Comparison of ENCODE assay signal across 30 mouse cellular contexts in genomic region chr7:84042726-84043125, GRCm38 (mm10). TPM values are rescaled to one million over a fixed set of nuclear protein-coding genes. Genes with fewer than 3 reads are reported as not detected.
A peak's percentile ranks its signal among the peaks of the same experiment; 100 is the strongest.
DNase-seq lines count a peak whose midpoint lies in the region; ATAC-seq and TF ChIP-seq lines count a peak whose summit lies in the region.
"Had no signal": no experiment of that assay in that cellular context is flagged by ENCODE, and none has a peak within 500 bp of the region (broad histone marks: within the 10 kb centered on the region; RNA-seq: fewer than 3 reads in every experiment).

No protein-coding gene starts in this region.

- H3K36me3 ChIP-seq in heart, embryonic 12.5 days, result no peaks in the 10 kb centered on the region
- no peaks in the 10 kb centered on the region for H3K36me3 ChIP-seq in liver, adult 2 months (ENCODE audit: control insufficient read depth, insufficient read depth, low read length)
- no peaks in the 10 kb centered on the region for H3K36me3 ChIP-seq in liver, embryonic 12.5 days
- H3K36me3 ChIP-seq: embryonic facial prominence, embryonic 15.5 days; forebrain, embryonic 15.5 days; heart, embryonic 15.5 days; hindbrain, embryonic 15.5 days; limb, embryonic 10.5 days; midbrain, embryonic 15.5 days; neural tube, embryonic 13.5 days had no signal

- H3K4me3 ChIP-seq in heart, embryonic 12.5 days, result no peak overlapping the region
- H3K4me3 ChIP-seq in liver, adult 2 months (ENCODE audit: insufficient read depth, low read depth, low read length), result no peak overlapping the region
- H3K4me3 ChIP-seq in liver, embryonic 12.5 days, result no peak overlapping the region
- H3K4me3 ChIP-seq: embryonic facial prominence, embryonic 15.5 days; forebrain, embryonic 15.5 days; heart, embryonic 15.5 days; hindbrain, embryonic 15.5 days; limb, embryonic 10.5 days; midbrain, embryonic 15.5 days; neural tube, embryonic 13.5 days had no signal

- peak; percentile 8 to 11 for DNase-seq in heart, adult 18-20 months
- peak; percentile 9 for DNase-seq in liver, adult 2 months (ENCODE audit: extremely low read depth, low read depth, low spot score)
- DNase-seq in adipocyte (ENCODE audit: low spot score), result peak; percentile 37
- DNase-seq in kidney, postnatal 25 days, result peak; percentile 61 to 73
- no peak for DNase-seq in urinary bladder, postnatal 14 days (ENCODE audit: low spot score)
- no peak for DNase-seq in thymus, postnatal 36 days
- DNase-seq: adrenal gland, adult 2 months; cerebellum, adult 11 months; cerebellum, adult 9-11 months; gastrocnemius, postnatal 10 days; heart, postnatal 4 days; liver; liver, postnatal 0 days; retina, postnatal 1 day; right cerebral cortex, postnatal 25 days; thymus, adult 18-20 months had no signal

- TF ChIP-seq POLR2A in liver, adult 2 months (IDR thresholded peaks at IDR 0.05; ENCODE audit: extremely low read depth, insufficient read depth, low read length), result no peak

- H3K27ac ChIP-seq in heart, embryonic 12.5 days (ENCODE audit: poor library complexity, severe bottlenecking), result no peak overlapping the region
- H3K27ac ChIP-seq in liver, adult 2 months (replicated peaks; ENCODE audit: insufficient read depth, low read depth, low read length), result no peak overlapping the region
- H3K27ac ChIP-seq in liver, embryonic 12.5 days, result no peak overlapping the region
- H3K27ac ChIP-seq: embryonic facial prominence, embryonic 15.5 days; forebrain, embryonic 15.5 days; heart, embryonic 15.5 days; hindbrain, embryonic 15.5 days; limb, embryonic 10.5 days; macrophage; midbrain, embryonic 15.5 days; neural tube, embryonic 13.5 days had no signal

- H3K4me1 ChIP-seq in heart, embryonic 12.5 days (replicated peaks), result no peaks in the 10 kb centered on the region
- H3K4me1 ChIP-seq in liver, adult 2 months (ENCODE audit: control insufficient read depth, insufficient read depth, low read length), result no peaks in the 10 kb centered on the region
- H3K4me1 ChIP-seq in liver, embryonic 12.5 days, result no peaks in the 10 kb centered on the region
- H3K4me1 ChIP-seq: embryonic facial prominence, embryonic 15.5 days; heart, embryonic 15.5 days; hindbrain, embryonic 15.5 days; midbrain, embryonic 15.5 days; neural tube, embryonic 13.5 days had no signal

- H3K4me2 ChIP-seq in heart, embryonic 12.5 days, result no peak overlapping the region
- H3K4me2 ChIP-seq in liver, embryonic 12.5 days, result no peak overlapping the region
- H3K4me2 ChIP-seq: embryonic facial prominence, embryonic 15.5 days; forebrain, embryonic 15.5 days; heart, embryonic 15.5 days; hindbrain, embryonic 15.5 days; midbrain, embryonic 15.5 days; neural tube, embryonic 13.5 days had no signal

- H3K27me3 ChIP-seq in heart, embryonic 12.5 days (replicated peaks), result no peaks in the 10 kb centered on the region
- no peaks in the 10 kb centered on the region for H3K27me3 ChIP-seq in liver, adult 2 months (ENCODE audit: control insufficient read depth, insufficient read depth, low read length)
- no peaks in the 10 kb centered on the region for H3K27me3 ChIP-seq in liver, embryonic 12.5 days (replicated peaks)
- H3K27me3 ChIP-seq: embryonic facial prominence, embryonic 15.5 days; forebrain, embryonic 15.5 days; heart, embryonic 15.5 days; hindbrain, embryonic 15.5 days; midbrain, embryonic 15.5 days; neural tube, embryonic 13.5 days; Patski had no signal

- H3K9ac ChIP-seq in heart, embryonic 12.5 days, result no peak overlapping the region
- H3K9ac ChIP-seq in liver, adult 2 months (ENCODE audit: low read depth, low read length), result no peak overlapping the region
- no peak overlapping the region for H3K9ac ChIP-seq in liver, embryonic 12.5 days
- H3K9ac ChIP-seq: embryonic facial prominence, embryonic 15.5 days; forebrain, embryonic 15.5 days; heart, embryonic 15.5 days; hindbrain, embryonic 15.5 days; liver, postnatal 0 days; midbrain, embryonic 15.5 days; neural tube, embryonic 13.5 days had no signal

- no peaks in the 10 kb centered on the region for H3K9me3 ChIP-seq in heart, embryonic 12.5 days (replicated peaks)
- H3K9me3 ChIP-seq in liver, embryonic 12.5 days (replicated peaks), result no peaks in the 10 kb centered on the region
- H3K9me3 ChIP-seq: embryonic facial prominence, embryonic 15.5 days; forebrain, embryonic 15.5 days; heart, embryonic 15.5 days; hindbrain, embryonic 15.5 days; limb, embryonic 10.5 days; midbrain, embryonic 15.5 days; neural tube, embryonic 13.5 days had no signal

- no peak for TF ChIP-seq CTCF in liver, adult 2 months (IDR thresholded peaks at IDR 0.05; ENCODE audit: low read depth, low read length)

- no peaks in the 10 kb centered on the region for H3K79me2 ChIP-seq in liver, adult 2 months (ENCODE audit: control insufficient read depth, insufficient read depth, low read length)

- ATAC-seq in heart, embryonic 12.5 days (ENCODE audit: insufficient number of reproducible peaks, low FRiP score), result no peak
- no peak for ATAC-seq in liver, embryonic 12.5 days
- ATAC-seq: CD4-positive, CD25-positive, alpha-beta regulatory T cell, adult 4 months; forebrain, embryonic 15.5 days; liver, postnatal 0 days; midbrain, embryonic 15.5 days; Patski had no signal

- 55% methylated on average over 1 of the region's 1 CpGs for WGBS in heart, embryonic 12.5 days
- 51% methylated on average over 1 of the region's 1 CpGs for WGBS in liver, adult 2 months
- 28% methylated on average over 1 of the region's 1 CpGs for WGBS in liver, embryonic 12.5 days (ENCODE audit: insufficient replicate concordance)

RNA-seq across cellular contexts. Expression of gene Cemip, which starts 43.6 kb away (rescaled TPM):
- under 1 TPM in 1 of 2 experiments, not detected in 1; 0.08 TPM for total RNA-seq in heart, adult 18-20 months (2021)
- polyA plus RNA-seq in heart, embryonic 12.5 days (2016; fragmentation: Nextera tagmentation; extraction: Ambion mirVana), result 1.0 and 1.1 TPM in 2 replicates
- total RNA-seq in liver, adult 2 months (2014; rRNA removed), result 0.07 TPM in 1 of 2 replicates, not detected in the other
- not detected in 2 replicates for polyA plus RNA-seq in liver, adult 2 months (2012; rRNA removed)
- polyA plus RNA-seq in liver, embryonic 12.5 days (2016; fragmentation: Nextera tagmentation; extraction: Ambion mirVana), result 0.05 and 0.13 TPM in 2 replicates
- total RNA-seq: common myeloid progenitor, adult 5-6 weeks; granulocyte monocyte progenitor cell, adult 5-6 weeks had no signal
- polyA plus RNA-seq: limb, embryonic 10.5 days; liver, postnatal 0 days had no signal

Comparison
In these comparisons a context has a peak if more than half of its experiments do, and no peak if none do; other contexts are left out.
1. DNase-seq: peak in heart, adult 18-20 months (2 of 2), liver, adult 2 months (single experiment), adipocyte (single experiment) and kidney, postnatal 25 days (2 of 2); none in urinary bladder, postnatal 14 days (single experiment) and thymus, postnatal 36 days (0 of 2).